Mouse (Mus musculus) spleen, adult 2 months (tissue): ENCODE results near the gene Trim11.

Experiments
- CTCF ChIP-seq: fragments of 200-500 bp; IDR thresholded peaks from 2 replicates; pipeline ENCODE4 v1.5.1; 2011; ENCODE audit warnings: mild to moderate bottlenecking, inconsistent platforms; ENCODE audit not compliant: insufficient read depth, insufficient read length, insufficient replicate concordance; ENCODE audit errors: extremely low read depth
- POLR2A ChIP-seq: fragments of 200-500 bp; IDR thresholded peaks from 2 replicates; pipeline ENCODE4 v1.6.1; 2011; ENCODE audit warnings: low read depth, low read length, inconsistent platforms

DNA sequence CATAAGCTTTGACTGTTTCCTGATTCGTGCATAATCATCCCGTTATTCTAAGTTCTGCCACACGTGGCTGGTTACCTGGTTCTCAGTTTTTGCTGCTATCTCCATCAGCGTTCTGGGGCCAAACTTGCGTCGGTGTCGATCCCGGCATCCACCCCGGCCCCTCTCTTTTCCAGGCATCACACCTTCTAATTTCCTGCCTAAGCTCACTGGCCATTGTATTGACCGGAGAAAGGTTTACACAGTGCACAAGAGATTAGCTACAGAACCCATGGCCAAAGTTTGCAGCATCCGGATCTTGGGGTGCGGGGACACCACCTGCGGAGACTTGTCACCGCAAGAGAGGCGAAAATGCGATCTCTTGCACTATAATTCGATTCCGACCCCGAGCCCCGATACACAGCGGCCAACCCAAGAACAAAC lies 276 bp upstream of the Trim11 start:
- TF ChIP-seq CTCF (no peak), POLR2A (no peak)
